Mouse (Mus musculus): Measurements from ENCODE around the gene Map3k4. TPM values are rescaled to one million over a fixed set of nuclear protein-coding genes. Genes with fewer than 3 reads are reported as not detected.

Gene Map3k4
- polyA plus RNA-seq, 1 experiment from 2014 or later = 35.6 TPM

- no peaks in the 10 kb centered on the region for H3K36me3 ChIP-seq (ENCODE audit: control insufficient read depth, insufficient read depth, low read length)
- H3K4me3 ChIP-seq (ENCODE audit: low read depth, low read length) = no peak overlapping the region
- 45% methylated on average over 5 of the region's 5 CpGs for WGBS
- H3K27me3 ChIP-seq (ENCODE audit: control insufficient read depth, insufficient read depth, low read length) = no peaks in the 10 kb centered on the region
- H3K4me2 ChIP-seq (replicated peaks; ENCODE audit: low read depth) = no peak overlapping the region
- ATAC-seq (ENCODE audit: low FRiP score, low TSS enrichment) (no peak), DNase-seq (ENCODE audit: low spot score) (no peak)
- H3K27ac ChIP-seq (replicated peaks) = no peak overlapping the region
- H3K9ac ChIP-seq (ENCODE audit: low read length) = no peak overlapping the region
- no peaks in the 10 kb centered on the region for H3K4me1 ChIP-seq (replicated peaks; ENCODE audit: control insufficient read depth, insufficient read depth)
- no peak for TF ChIP-seq EP300 (optimal IDR thresholded peaks at IDR 0.05)
- TF ChIP-seq CTCF (IDR thresholded peaks at IDR 0.05; ENCODE audit: low read depth) = no peak
- H3K9me3 ChIP-seq (ENCODE audit: control insufficient read depth, low read length) = no peaks in the 10 kb centered on the region
Measured at GRCm38 (mm10) chr17:12182702-12183485, 135.7 kb downstream of the Map3k4 start.

GRCm38 (mm10) chr17:12179766-12180165 is 138.8 kb downstream of the Map3k4 start:
- DNase-seq (ENCODE audit: low spot score) = no peak
- no peak for ATAC-seq (ENCODE audit: low FRiP score, low TSS enrichment)
- Histone ChIP-seq H3K27ac (replicated peaks) (no peak overlapping the region), H3K4me2 (replicated peaks; ENCODE audit: low read depth) (no peak overlapping the region), H3K4me1 (replicated peaks; ENCODE audit: control insufficient read depth, insufficient read depth) (no peaks in the 10 kb centered on the region), H3K36me3 (ENCODE audit: control insufficient read depth, insufficient read depth, low read length) (no peaks in the 10 kb centered on the region), H3K9me3 (ENCODE audit: control insufficient read depth, low read length) (peaks cover 5% of the 10 kb centered on the region; the same call in 1 of the 2 replicates), H3K27me3 (ENCODE audit: control insufficient read depth, insufficient read depth, low read length) (no peaks in the 10 kb centered on the region), H3K4me3 (ENCODE audit: low read depth, low read length) (no peak overlapping the region), H3K9ac (ENCODE audit: low read length) (no peak overlapping the region)
- TF ChIP-seq EP300 (optimal IDR thresholded peaks at IDR 0.05) = no peak
- no peak for TF ChIP-seq CTCF (IDR thresholded peaks at IDR 0.05; ENCODE audit: low read depth)
- 68% methylated on average over 2 of the region's 2 CpGs for WGBS

GRCm38 (mm10) chr17:12179339-12179738 is 139.3 kb downstream of the Map3k4 start:
- H3K4me2 ChIP-seq (replicated peaks; ENCODE audit: low read depth) = no peak overlapping the region
- ATAC-seq (ENCODE audit: low FRiP score, low TSS enrichment) = no peak
- no peak overlapping the region for H3K27ac ChIP-seq (replicated peaks)
- H3K27me3 ChIP-seq (ENCODE audit: control insufficient read depth, insufficient read depth, low read length) = no peaks in the 10 kb centered on the region
- no peak for DNase-seq (ENCODE audit: low spot score)
- H3K36me3 ChIP-seq (ENCODE audit: control insufficient read depth, insufficient read depth, low read length) = no peaks in the 10 kb centered on the region
- TF ChIP-seq EP300 (optimal IDR thresholded peaks at IDR 0.05) (no peak), CTCF (IDR thresholded peaks at IDR 0.05; ENCODE audit: low read depth) (no peak)
- whole genome bisulfite sequencing = 68% methylated on average over 7 of the region's 7 CpGs
- H3K9me3 ChIP-seq (ENCODE audit: control insufficient read depth, low read length) = peaks cover 5% of the 10 kb centered on the region; the same call in 1 of the 2 replicates
- H3K4me1 ChIP-seq (replicated peaks; ENCODE audit: control insufficient read depth, insufficient read depth) = no peaks in the 10 kb centered on the region
- no peak overlapping the region for H3K4me3 ChIP-seq (ENCODE audit: low read depth, low read length)
- H3K9ac ChIP-seq (ENCODE audit: low read length) = no peak overlapping the region

Other genes with a start within 250 kb of the Map3k4 start
- 18.7 and 19.5 TPM in 2 replicates for gene Agpat4, start 200.1 kb downstream of the Map3k4 start, polyA plus RNA-seq (2015; fragmentation: Nextera tagmentation; extraction: Ambion mirVana)
- 0.95 and 2.5 TPM in 2 replicates for gene Plg, start 59.8 kb upstream of the Map3k4 start, polyA plus RNA-seq (2015; fragmentation: Nextera tagmentation; extraction: Ambion mirVana)
- 0.05 and 0.07 TPM in 2 replicates for gene Slc22a3, start 188.9 kb upstream of the Map3k4 start, polyA plus RNA-seq (2015; fragmentation: Nextera tagmentation; extraction: Ambion mirVana)